Mouse (Mus musculus) ES-E14 (cell line): ENCODE data around the gene Trpv4. TPM values are rescaled to one million over a fixed set of nuclear protein-coding genes. Genes with fewer than 3 reads are reported as not detected.

Source experiments
- DNase-seq: peaks from one replicate; pipeline ENCODE4 v3.0.0-alpha.2; 2013; ENCODE audit warnings: low read depth, low spot score
- H3K27ac ChIP-seq: 2 replicates; pipeline ENCODE4 v1.5.1; 2012; ENCODE audit warnings: low read depth, mild to moderate bottlenecking, low read length, moderate library complexity, mixed read lengths; ENCODE audit not compliant: poor library complexity, insufficient read depth, severe bottlenecking
- H3K36me3 ChIP-seq: 2 replicates; pipeline ENCODE4 v1.6.1; 2012; ENCODE audit warnings: mild to moderate bottlenecking, low read length, moderate library complexity, mixed read lengths; ENCODE audit not compliant: control insufficient read depth, poor library complexity, insufficient read depth, severe bottlenecking
- H3K4me1 ChIP-seq, 2 experiments: fragments of 150-350 bp in 1 of 2; sonication (generic) in 1 of 2; 2 replicates each; pipeline ENCODE4 v1.6.1; 2012; ENCODE audit warnings: low read length in 2 of 2, mild to moderate bottlenecking in 1 of 2, mixed read lengths in 1 of 2; ENCODE audit not compliant: control insufficient read depth in 2 of 2, insufficient read depth in 2 of 2, poor library complexity in 1 of 2
- H3K4me3 ChIP-seq, 2 experiments: fragments of 150-350 bp in 1 of 2; sonication (generic) in 1 of 2; 2 replicates each; pipeline ENCODE4 v1.5.1; 2012; ENCODE audit warnings: low read length in 2 of 2, low read depth in 1 of 2, mild to moderate bottlenecking in 1 of 2, mixed read lengths in 1 of 2; ENCODE audit not compliant: insufficient read depth in 1 of 2, poor library complexity in 1 of 2, severe bottlenecking in 1 of 2
- H3K9ac ChIP-seq: 2 replicates; pipeline ENCODE4 v1.6.1; 2012; ENCODE audit warnings: low read depth, mild to moderate bottlenecking, low read length, mixed read lengths; ENCODE audit not compliant: poor library complexity, insufficient read depth, severe bottlenecking
- H3K9me3 ChIP-seq: fragments of 150-350 bp; sonication (generic); 2 replicates; pipeline ENCODE4 v1.6.1; 2012; ENCODE audit warnings: low read depth, mild to moderate bottlenecking, low read length; ENCODE audit not compliant: control insufficient read depth, insufficient read depth
- CHD2 ChIP-seq: IDR thresholded peaks from 2 replicates; pipeline ENCODE4 v1.6.1; 2014; ENCODE audit warnings: mild to moderate bottlenecking, low read depth, low read length, inconsistent platforms
- HCFC1 ChIP-seq: IDR thresholded peaks from 2 replicates; pipeline ENCODE4 v1.6.1; 2012; ENCODE audit warnings: low read length, inconsistent platforms, borderline replicate concordance; ENCODE audit not compliant: insufficient read depth
- MAFK ChIP-seq: IDR thresholded peaks from 2 replicates; pipeline ENCODE4 v1.6.1; 2014; ENCODE audit warnings: mild to moderate bottlenecking, low read depth, low read length, inconsistent platforms; ENCODE audit not compliant: insufficient read depth
- ZC3H11A ChIP-seq: IDR thresholded peaks from 2 replicates; pipeline ENCODE4 v1.6.1; 2012; ENCODE audit warnings: low read depth, mild to moderate bottlenecking, inconsistent platforms, low read length, borderline replicate concordance
- ZNF384 ChIP-seq: IDR thresholded peaks from 2 replicates; pipeline ENCODE4 v1.6.1; 2012; ENCODE audit warnings: low read depth, low read length, inconsistent platforms
- in situ Hi-C, 2 experiments: fragments of 600-800 bp; cut with MboI; formaldehyde crosslinking; loops; one replicate each; pipeline ENCODE4 v1.15.1; 2025; ENCODE audit warnings: low sequenced_read_pairs in 2 of 2, inconsistent platforms in 1 of 2; ENCODE audit not compliant: unreplicated experiment in 2 of 2
- total RNA-seq: library from RNA; depleted of rRNA; stranded (reverse); fragments of 300-350 nt; gene quantifications from 2 replicates; pipeline ENCODE4 v1.2.3, GENCODE M21; 2012

The Trpv4 gene
- total RNA-seq, 1 experiment, result 1.4 TPM

DNA sequence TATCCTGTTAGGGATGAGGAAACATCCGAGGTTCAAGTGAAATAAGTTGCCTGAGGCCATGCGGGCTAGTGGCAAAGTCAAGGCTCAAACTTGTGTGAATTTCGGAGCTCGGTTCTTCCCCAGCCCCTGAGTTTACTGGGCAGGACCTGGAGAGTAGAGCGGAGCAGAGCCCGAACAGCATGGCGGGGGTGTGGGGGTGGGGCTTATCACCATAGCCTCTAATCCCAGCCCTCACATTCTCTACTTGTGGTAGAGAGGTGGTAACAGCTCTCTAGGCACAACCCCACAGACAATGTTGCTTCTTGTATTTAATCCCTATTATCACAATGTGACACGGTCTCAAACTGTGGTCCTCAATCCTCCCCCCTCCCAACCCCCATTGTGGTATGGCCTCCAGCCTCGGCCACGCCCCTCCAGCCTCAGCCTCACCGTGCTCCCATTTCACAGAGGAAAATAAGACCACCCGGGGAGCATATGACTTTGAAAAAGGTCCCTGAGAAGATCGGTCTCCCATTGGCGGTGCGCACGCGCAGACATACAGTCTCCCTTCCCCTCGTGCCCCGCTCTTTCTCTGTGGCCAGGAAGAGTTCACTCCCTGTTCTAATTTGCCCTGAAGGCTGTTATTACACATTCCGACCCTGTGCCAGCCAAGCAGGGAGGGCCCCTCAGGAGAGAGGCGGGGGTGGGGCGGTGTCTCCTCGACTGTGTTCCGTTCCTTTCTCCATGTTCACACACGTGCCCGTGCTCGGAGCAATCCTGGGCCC lies 10.8 kb downstream of the Trpv4 start:
- peak overlapping the region; percentile 57 to 67 for H3K4me3 ChIP-seq
- no peaks in the 10 kb centered on the region for H3K9me3 ChIP-seq
- H3K9ac ChIP-seq, result peak overlapping the region; percentile 62; the same call in 1 of the 2 replicates
- in situ Hi-C loops, result no loop called here
- H3K4me1 ChIP-seq, result peaks cover 0 to 12% of the 10 kb centered on the region in 2 experiments; a peak in 2 of 4 replicates
- peak; percentile 80 for DNase-seq
- 0 out of 2 replicates have a peak overlapping the region, but pooled peaks have one; percentile 29 for H3K27ac ChIP-seq
- H3K36me3 ChIP-seq, result no peaks in the 10 kb centered on the region
- TF ChIP-seq HCFC1 (no peak), ZNF384 (no peak), ZC3H11A (no peak), CHD2 (no peak), MAFK (no peak)

DNA sequence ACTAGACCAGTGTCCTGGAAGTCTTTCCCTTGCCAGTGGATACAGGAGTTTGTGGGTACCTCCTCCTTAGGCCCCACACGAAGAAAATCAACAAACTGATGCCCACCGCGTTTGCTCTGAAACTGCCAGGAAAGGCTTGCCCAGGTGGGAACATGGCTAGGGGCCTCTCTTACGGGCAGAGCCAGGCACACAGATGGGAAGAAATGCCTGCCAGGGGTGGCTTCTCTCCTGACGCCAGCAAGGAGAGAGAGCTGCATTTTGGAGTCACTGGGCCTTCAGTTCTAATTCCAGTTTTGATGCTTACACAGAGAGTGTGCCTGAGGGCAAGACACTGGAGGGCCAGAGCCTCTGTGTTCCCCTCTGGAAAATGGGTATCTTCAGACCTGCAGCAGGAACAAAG lies 12.3 kb downstream of the Trpv4 start:
- no peak overlapping the region for H3K4me3 ChIP-seq
- no peaks in the 10 kb centered on the region for H3K9me3 ChIP-seq
- H3K27ac ChIP-seq, result no peak overlapping the region
- DNase-seq, result no peak
- no peak overlapping the region for H3K9ac ChIP-seq
- peaks cover 0 to 12% of the 10 kb centered on the region in 2 experiments; a peak in 2 of 4 replicates for H3K4me1 ChIP-seq
- in situ Hi-C loops, result no loop called here
- H3K36me3 ChIP-seq, result no peaks in the 10 kb centered on the region
- no peak for TF ChIP-seq ZNF384
- TF ChIP-seq ZC3H11A, result no peak
- TF ChIP-seq CHD2, result no peak
- TF ChIP-seq MAFK, result no peak
- no peak for TF ChIP-seq HCFC1

DNA sequence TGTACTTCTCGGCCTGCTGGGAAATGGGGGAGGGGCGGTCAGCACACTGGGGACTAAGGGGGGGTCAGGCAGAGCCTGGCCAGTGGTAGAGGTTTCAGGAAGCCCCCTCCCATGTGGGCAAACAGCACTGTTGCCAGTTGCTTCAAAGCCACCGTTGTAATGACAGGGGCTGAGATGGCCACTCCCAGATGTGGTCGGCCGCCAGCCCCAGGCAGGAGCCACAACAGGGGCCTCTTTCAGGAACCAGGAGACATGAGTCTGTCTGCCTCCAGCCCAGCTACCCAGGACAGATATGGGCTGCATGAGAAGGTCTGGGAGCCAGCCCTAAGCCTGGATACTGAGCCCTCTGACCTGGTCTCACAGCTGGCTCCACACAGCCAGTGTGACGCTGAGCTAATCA lies 13.3 kb downstream of the Trpv4 start:
- DNase-seq, result no peak
- no peak for TF ChIP-seq MAFK
- no peak for TF ChIP-seq ZNF384
- TF ChIP-seq HCFC1, result no peak
- TF ChIP-seq CHD2, result no peak
- TF ChIP-seq ZC3H11A, result no peak
- Histone ChIP-seq H3K27ac (no peak overlapping the region), H3K36me3 (no peaks in the 10 kb centered on the region), H3K4me1 (peaks cover 0 to 13% of the 10 kb centered on the region in 2 experiments; a peak in 2 of 4 replicates), H3K9ac (no peak overlapping the region), H3K4me3 (no peak overlapping the region), H3K9me3 (no peaks in the 10 kb centered on the region)
- in situ Hi-C loops, result no loop called here

DNA sequence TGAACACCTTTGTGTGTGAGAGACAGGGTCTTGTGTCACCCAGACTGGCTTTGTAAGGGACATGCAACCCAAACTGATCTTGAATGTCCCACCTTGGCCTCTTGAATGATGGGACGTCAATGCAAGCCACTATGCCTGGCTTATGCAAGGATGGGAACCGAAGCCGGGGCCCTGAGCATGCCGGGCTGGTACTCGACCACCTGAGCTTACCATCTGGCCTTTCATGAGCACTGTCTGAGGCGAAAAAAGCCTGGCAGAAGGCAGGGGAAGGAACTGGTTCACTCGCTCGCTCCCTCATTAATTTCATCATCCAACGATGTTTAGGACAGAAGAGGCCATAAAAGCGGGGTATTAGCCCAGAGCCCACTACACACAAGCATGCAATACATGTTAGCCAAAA lies 17.4 kb downstream of the Trpv4 start:
- H3K27ac ChIP-seq, result no peak overlapping the region
- no peak overlapping the region for H3K4me3 ChIP-seq
- no peaks in the 10 kb centered on the region for H3K9me3 ChIP-seq
- H3K9ac ChIP-seq, result no peak overlapping the region
- H3K36me3 ChIP-seq, result no peaks in the 10 kb centered on the region
- TF ChIP-seq ZC3H11A (no peak), MAFK (no peak)
- H3K4me1 ChIP-seq, result peaks cover 0 to 9% of the 10 kb centered on the region in 2 experiments; a peak in 2 of 4 replicates
- DNase-seq, result no peak
- in situ Hi-C loops, result no loop called here

DNA sequence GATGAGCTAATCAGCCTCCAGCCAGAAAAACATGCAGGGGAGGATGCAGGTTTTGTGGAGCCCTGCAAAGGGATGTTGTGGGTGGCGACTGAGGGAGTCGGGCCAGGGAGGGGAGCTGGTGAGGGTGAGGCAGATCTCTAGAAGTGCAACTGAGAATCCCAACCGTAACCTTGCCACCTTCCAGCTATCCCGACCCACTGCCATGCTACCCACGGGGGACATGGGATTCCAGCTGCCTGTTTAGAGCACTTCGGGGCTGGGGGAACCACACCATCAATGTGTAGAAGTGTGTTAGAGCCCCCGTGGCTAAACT lies 18.6 kb downstream of the Trpv4 start:
- Histone ChIP-seq H3K9me3 (no peaks in the 10 kb centered on the region), H3K36me3 (no peaks in the 10 kb centered on the region), H3K4me1 (peaks cover 0 to 12% of the 10 kb centered on the region in 2 experiments; a peak in 2 of 4 replicates), H3K27ac (no peak overlapping the region), H3K9ac (no peak overlapping the region), H3K4me3 (no peak overlapping the region)
- in situ Hi-C loops, result no loop called here
- DNase-seq, result no peak
- TF ChIP-seq ZC3H11A (no peak), HCFC1 (no peak), ZNF384 (no peak), MAFK (no peak), CHD2 (no peak)
